Mouse (Mus musculus) lung, adult 2 months (tissue): ENCODE results near the gene Lrfn4.

Source experiments
- CTCF ChIP-seq: fragments of 200-500 bp; IDR thresholded peaks from 2 replicates; pipeline ENCODE4 v1.5.1; 2011; ENCODE audit warnings: mild to moderate bottlenecking, low read length, control low read depth; ENCODE audit not compliant: insufficient read depth
- POLR2A ChIP-seq: fragments of 200-500 bp; IDR thresholded peaks from 2 replicates; pipeline ENCODE4 v1.6.1; 2011; ENCODE audit warnings: low read depth, mild to moderate bottlenecking, control low read depth, low read length, borderline replicate concordance; ENCODE audit errors: extremely low read depth

- no peak for TF ChIP-seq CTCF
- no peak for TF ChIP-seq POLR2A
These were observed 45.9 kb downstream of the Lrfn4 start for GRCm38 (mm10) chr19:4569356-4570236.
